Mouse (Mus musculus) midbrain, embryonic 12.5 days (tissue): ENCODE measurements around the gene Col20a1. TPM values are rescaled to one million over a fixed set of nuclear protein-coding genes. Genes with fewer than 3 reads are reported as not detected.
A peak's percentile ranks its signal among the peaks of the same experiment; 100 is the strongest.

Experiments
- ATAC-seq: fragments of 200-750 bp; cut with Nextera tagmentation; 2 replicates; pipeline ENCODE4 v1.8.0; 2017; ENCODE audit warnings: low read depth, moderate TSS enrichment, moderate library complexity; ENCODE audit not compliant: low FRiP score
- H3K27ac ChIP-seq: fragments of 300-500 bp; sonication (generic); replicated peaks from 2 replicates; pipeline ENCODE4 v1.5.1; 2016; ENCODE audit warnings: mild to moderate bottlenecking
- H3K27me3 ChIP-seq: fragments of 300-500 bp; sonication (generic); 2 replicates; pipeline ENCODE4 v1.6.1; 2016; ENCODE audit warnings: mild to moderate bottlenecking
- H3K36me3 ChIP-seq: fragments of 300-500 bp; sonication (generic); 2 replicates; pipeline ENCODE4 v1.6.1; 2016
- H3K4me1 ChIP-seq: fragments of 300-500 bp; sonication (generic); 2 replicates; pipeline ENCODE4 v1.6.1; 2016
- H3K4me2 ChIP-seq: fragments of 300-500 bp; sonication (generic); replicated peaks from 2 replicates; pipeline ENCODE4 v1.6.1; 2016; ENCODE audit warnings: mild to moderate bottlenecking, moderate library complexity
- H3K4me3 ChIP-seq: fragments of 300-500 bp; sonication (generic); 2 replicates; pipeline ENCODE4 v1.5.1; 2016; ENCODE audit warnings: mild to moderate bottlenecking
- H3K9ac ChIP-seq: fragments of 300-500 bp; sonication (generic); replicated peaks from 2 replicates; pipeline ENCODE4 v1.6.1; 2016; ENCODE audit warnings: mild to moderate bottlenecking, moderate library complexity
- H3K9me3 ChIP-seq: fragments of 300-500 bp; sonication (generic); 2 replicates; pipeline ENCODE4 v1.6.1; 2016; ENCODE audit warnings: mild to moderate bottlenecking
- WGBS: fragments of 180-500 bp; shearing (Covaris S2); methylation state at CpG from one replicate; pipeline ENCODE4 v1.1.7; 2016; 5-methylcytosine and 5-hydroxymethylcytosine counted together
- polyA plus RNA-seq: library from polyadenylated mRNA; unstranded; fragments of >200 nt; fragmentation: Nextera tagmentation; extraction: Ambion mirVana; gene quantifications from 2 replicates; pipeline ENCODE4 v1.2.1, GENCODE M21; 2016

The Col20a1 gene
- polyA plus RNA-seq, result 0.18 and 0.22 TPM in 2 replicates

GRCm38 (mm10) chr2:180986449-180986848 lies at the start of gene Col20a1:
Col20a1 (plus strand) TSS chr2:180986535.
- peaks cover 26% of the 10 kb centered on the region for H3K36me3 ChIP-seq
- H3K4me2 ChIP-seq, result no peak within 1 kb of the TSS
- no peak within 1 kb of the TSS for H3K9ac ChIP-seq
- H3K4me3 ChIP-seq, result no peak within 1 kb of the TSS
- no peaks in the 10 kb centered on the region for H3K9me3 ChIP-seq
- 46% methylated on average over 2 of the region's 2 CpGs for WGBS
- no peak for ATAC-seq
- H3K4me1 ChIP-seq, result peaks cover 13% of the 10 kb centered on the region; the same call in 1 of the 2 replicates
- H3K27me3 ChIP-seq, result no peaks in the 10 kb centered on the region
- H3K27ac ChIP-seq, result no peak within 1 kb of the TSS

GRCm38 (mm10) chr2:180940187-180940586 lies 46.1 kb upstream of the Col20a1 start:
- Histone ChIP-seq H3K9ac (no peak overlapping the region), H3K4me3 (no peak overlapping the region), H3K36me3 (peaks cover 32% of the 10 kb centered on the region), H3K27ac (no peak overlapping the region), H3K4me2 (no peak overlapping the region), H3K9me3 (no peaks in the 10 kb centered on the region), H3K4me1 (no peaks in the 10 kb centered on the region), H3K27me3 (no peaks in the 10 kb centered on the region)
- ATAC-seq, result no peak

GRCm38 (mm10) chr2:180941869-180942268 lies 44.5 kb upstream of the Col20a1 start:
- Histone ChIP-seq H3K9ac (no peak overlapping the region), H3K27ac (no peak overlapping the region), H3K4me2 (no peak overlapping the region), H3K36me3 (peaks cover 24% of the 10 kb centered on the region), H3K4me3 (no peak overlapping the region), H3K4me1 (no peaks in the 10 kb centered on the region), H3K27me3 (no peaks in the 10 kb centered on the region), H3K9me3 (no peaks in the 10 kb centered on the region)
- ATAC-seq, result no peak

- H3K4me1 ChIP-seq, result peaks cover 48% of the 10 kb centered on the region
- 64% methylated on average over 1 of the region's 1 CpGs for WGBS
- H3K27me3 ChIP-seq, result no peaks in the 10 kb centered on the region
- no peak overlapping the region for H3K4me3 ChIP-seq
- H3K4me2 ChIP-seq, result no peak overlapping the region
- no peaks in the 10 kb centered on the region for H3K36me3 ChIP-seq
- no peak overlapping the region for H3K27ac ChIP-seq
- H3K9me3 ChIP-seq, result no peaks in the 10 kb centered on the region
- ATAC-seq, result no peak
- H3K9ac ChIP-seq, result no peak overlapping the region
These were observed 36.4 kb upstream of the Col20a1 start for GRCm38 (mm10) chr2:180949947-180950346.

GRCm38 (mm10) chr2:180952731-180953171 lies 33.6 kb upstream of the Col20a1 start:
- no peaks in the 10 kb centered on the region for H3K36me3 ChIP-seq
- H3K4me1 ChIP-seq, result peaks cover 52% of the 10 kb centered on the region
- peak; percentile 64 for ATAC-seq
- H3K27me3 ChIP-seq, result 0 out of 2 replicates have a peak, but pooled peaks cover 5% of the 10 kb centered on the region
- H3K9me3 ChIP-seq, result no peaks in the 10 kb centered on the region
- peak overlapping the region; percentile 79 for H3K9ac ChIP-seq
- H3K4me3 ChIP-seq, result peak overlapping the region; percentile 56
- WGBS, result 3% methylated on average over 9 of the region's 9 CpGs
- peak overlapping the region; percentile 95 for H3K27ac ChIP-seq
- peak overlapping the region; percentile 80 for H3K4me2 ChIP-seq

- Histone ChIP-seq H3K4me2 (peak overlapping the region; percentile 80), H3K4me3 (peak overlapping the region; percentile 56), H3K4me1 (peaks cover 52% of the 10 kb centered on the region), H3K9ac (peak overlapping the region; percentile 79), H3K9me3 (no peaks in the 10 kb centered on the region), H3K27ac (peak overlapping the region; percentile 95), H3K36me3 (no peaks in the 10 kb centered on the region), H3K27me3 (0 out of 2 replicates have a peak, but pooled peaks cover 5% of the 10 kb centered on the region)
- ATAC-seq, result no peak
- WGBS, result 8% methylated on average over 2 of the region's 2 CpGs
These were observed 32.7 kb upstream of the Col20a1 start for GRCm38 (mm10) chr2:180953638-180954037.

GRCm38 (mm10) chr2:180954061-180955047 lies 32.0 kb upstream of the Col20a1 start, which contains the start of gene Nkain4:
Nkain4 (minus strand) TSS chr2:180954699.
- Histone ChIP-seq H3K9ac (peak within 1 kb of the TSS; percentile 79), H3K4me1 (peaks cover 50% of the 10 kb centered on the region), H3K4me2 (peak within 1 kb of the TSS; percentile 80), H3K9me3 (no peaks in the 10 kb centered on the region), H3K4me3 (peak within 1 kb of the TSS; percentile 56), H3K27me3 (0 out of 2 replicates have a peak, but pooled peaks cover 5% of the 10 kb centered on the region), H3K36me3 (no peaks in the 10 kb centered on the region), H3K27ac (peak within 1 kb of the TSS; percentile 95)
- WGBS, result under 1% methylated on average over 51 of the region's 52 CpGs
- peak; percentile 93 for ATAC-seq

GRCm38 (mm10) chr2:180959605-180960004 lies 26.7 kb upstream of the Col20a1 start:
- H3K4me3 ChIP-seq, result no peak overlapping the region
- H3K27me3 ChIP-seq, result 0 out of 2 replicates have a peak, but pooled peaks cover 5% of the 10 kb centered on the region
- no peaks in the 10 kb centered on the region for H3K36me3 ChIP-seq
- H3K27ac ChIP-seq, result no peak overlapping the region
- H3K4me2 ChIP-seq, result no peak overlapping the region
- 79% methylated on average over 7 of the region's 7 CpGs for WGBS
- no peak for ATAC-seq
- H3K4me1 ChIP-seq, result peaks cover 7% of the 10 kb centered on the region; the same call in 1 of the 2 replicates
- no peak overlapping the region for H3K9ac ChIP-seq
- H3K9me3 ChIP-seq, result no peaks in the 10 kb centered on the region

GRCm38 (mm10) chr2:180960187-180960586 lies 26.1 kb upstream of the Col20a1 start:
- Histone ChIP-seq H3K27ac (no peak overlapping the region), H3K4me2 (no peak overlapping the region), H3K9me3 (no peaks in the 10 kb centered on the region), H3K4me1 (peaks cover 2% of the 10 kb centered on the region; the same call in 1 of the 2 replicates), H3K9ac (no peak overlapping the region), H3K36me3 (no peaks in the 10 kb centered on the region), H3K27me3 (0 out of 2 replicates have a peak, but pooled peaks cover 5% of the 10 kb centered on the region), H3K4me3 (no peak overlapping the region)
- ATAC-seq, result no peak
- 78% methylated on average over 3 of the region's 3 CpGs for WGBS

- WGBS, result 79% methylated on average over 2 of the region's 2 CpGs
- Histone ChIP-seq H3K4me3 (no peak overlapping the region), H3K4me1 (peaks cover 10% of the 10 kb centered on the region), H3K27me3 (no peaks in the 10 kb centered on the region), H3K9ac (no peak overlapping the region), H3K9me3 (no peaks in the 10 kb centered on the region), H3K36me3 (no peaks in the 10 kb centered on the region), H3K4me2 (no peak overlapping the region), H3K27ac (no peak overlapping the region)
- ATAC-seq, result no peak
These were observed 23.6 kb upstream of the Col20a1 start for GRCm38 (mm10) chr2:180962616-180963308.

GRCm38 (mm10) chr2:180963956-180964355 lies 22.4 kb upstream of the Col20a1 start:
- 6% methylated on average over 5 of the region's 5 CpGs for WGBS
- ATAC-seq, result peak; percentile 17
- Histone ChIP-seq H3K27me3 (no peaks in the 10 kb centered on the region), H3K4me3 (no peak overlapping the region), H3K4me2 (no peak overlapping the region), H3K9ac (no peak overlapping the region), H3K27ac (no peak overlapping the region), H3K9me3 (no peaks in the 10 kb centered on the region), H3K4me1 (peaks cover 15% of the 10 kb centered on the region), H3K36me3 (no peaks in the 10 kb centered on the region)
